Mouse (Mus musculus) ZHBTc4 (cell line): Measurements from ENCODE around the gene Gm14440.
"Not testable (repeated sequence)": the region's sequence is repeated elsewhere in the genome, so short reads cannot be mapped to it uniquely, and the experiment has no call there.

Source experiments
- DNase-seq: peaks from one replicate; pipeline ENCODE4 v3.0.0-alpha.2; 2011; ENCODE audit warnings: low read depth, low spot score

The Gm14440 gene

GRCm38 (mm10) chr2:175274825-175275224, at the start of gene Gm14440:
Gene Gm14440 (plus strand): TSS chr2:175275125.
- DNase-seq = not testable (repeated sequence)
